Mouse (Mus musculus): Measurements from ENCODE around the gene Amz1.

The Amz1 gene

GRCm38 (mm10) chr5:140723822-140724221 lies at the start of gene Amz1:
Gene Amz1 (plus strand): TSS chr5:140724127.
- no peak for DNase-seq

GRCm38 (mm10) chr5:140675079-140675478 lies 48.8 kb upstream of the Amz1 start:
- no peak for DNase-seq

- DNase-seq = no peak
Measured at GRCm38 (mm10) chr5:140675640-140676039, 48.3 kb upstream of the Amz1 start.

- DNase-seq = no peak
Measured at GRCm38 (mm10) chr5:140677137-140677536, 46.8 kb upstream of the Amz1 start.

GRCm38 (mm10) chr5:140680051-140680450 lies 43.9 kb upstream of the Amz1 start:
- DNase-seq = no peak

GRCm38 (mm10) chr5:140680950-140681349 lies 43.0 kb upstream of the Amz1 start:
- no peak for DNase-seq

- no peak for DNase-seq
Measured at GRCm38 (mm10) chr5:140682113-140682512, 41.8 kb upstream of the Amz1 start.

GRCm38 (mm10) chr5:140684343-140685148 lies 39.4 kb upstream of the Amz1 start:
- peak; percentile 69 for DNase-seq

GRCm38 (mm10) chr5:140688434-140688833 lies 35.5 kb upstream of the Amz1 start:
- DNase-seq = peak; percentile 22

GRCm38 (mm10) chr5:140695987-140696386 lies 27.9 kb upstream of the Amz1 start:
- no peak for DNase-seq

GRCm38 (mm10) chr5:140699776-140700175 lies 24.2 kb upstream of the Amz1 start:
- DNase-seq = peak; percentile 51

GRCm38 (mm10) chr5:140701661-140702060 lies 22.3 kb upstream of the Amz1 start:
- peak; percentile 66 for DNase-seq

- DNase-seq = peak; percentile 97
Measured at GRCm38 (mm10) chr5:140702103-140702513, 21.8 kb upstream of the Amz1 start, which contains the start of gene Iqce. Gene Iqce (minus strand): TSS chr5:140702378.

- no peak for DNase-seq
Measured at GRCm38 (mm10) chr5:140702618-140703175, 21.2 kb upstream of the Amz1 start.

GRCm38 (mm10) chr5:140703480-140704377 lies 20.2 kb upstream of the Amz1 start:
- peak; percentile 38 for DNase-seq

- DNase-seq = peak; percentile 100
Measured at GRCm38 (mm10) chr5:140704378-140705251, 19.3 kb upstream of the Amz1 start, which contains the start of gene Brat1. Gene Brat1 (plus strand): TSS chr5:140705011.

GRCm38 (mm10) chr5:140705501-140706171 lies 18.3 kb upstream of the Amz1 start:
- no peak for DNase-seq

- DNase-seq = no peak
Measured at GRCm38 (mm10) chr5:140710315-140710714, 13.6 kb upstream of the Amz1 start.

- no peak for DNase-seq
Measured at GRCm38 (mm10) chr5:140711040-140711439, 12.9 kb upstream of the Amz1 start.

GRCm38 (mm10) chr5:140720773-140721172 lies 3.2 kb upstream of the Amz1 start:
- DNase-seq = no peak

GRCm38 (mm10) chr5:140722121-140722520 lies 1.8 kb upstream of the Amz1 start:
- no peak for DNase-seq

Measured in kidney, postnatal 10 days (tissue).